Mouse (Mus musculus) testis, adult 2 months (tissue): Measurements from ENCODE around the gene Srsf3.

Source experiments
- CTCF ChIP-seq: fragments of 200-500 bp; IDR thresholded peaks from 2 replicates; pipeline ENCODE4 v1.5.1; 2012; ENCODE audit warnings: low read depth, mild to moderate bottlenecking, inconsistent platforms, low read length, moderate library complexity; ENCODE audit not compliant: control insufficient read depth, insufficient read depth, insufficient replicate concordance
- POLR2A ChIP-seq: fragments of 200-500 bp; IDR thresholded peaks from 2 replicates; pipeline ENCODE4 v1.6.1; 2012; ENCODE audit warnings: low read depth, mild to moderate bottlenecking, inconsistent platforms, low read length, moderate library complexity; ENCODE audit not compliant: control insufficient read depth

GRCm38 (mm10) chr17:29065971-29066370 is 33.5 kb downstream of the Srsf3 start:
- TF ChIP-seq CTCF, result no peak
- no peak for TF ChIP-seq POLR2A
